Mouse (Mus musculus): ENCODE results near the gene Mov10l1.

DNA sequence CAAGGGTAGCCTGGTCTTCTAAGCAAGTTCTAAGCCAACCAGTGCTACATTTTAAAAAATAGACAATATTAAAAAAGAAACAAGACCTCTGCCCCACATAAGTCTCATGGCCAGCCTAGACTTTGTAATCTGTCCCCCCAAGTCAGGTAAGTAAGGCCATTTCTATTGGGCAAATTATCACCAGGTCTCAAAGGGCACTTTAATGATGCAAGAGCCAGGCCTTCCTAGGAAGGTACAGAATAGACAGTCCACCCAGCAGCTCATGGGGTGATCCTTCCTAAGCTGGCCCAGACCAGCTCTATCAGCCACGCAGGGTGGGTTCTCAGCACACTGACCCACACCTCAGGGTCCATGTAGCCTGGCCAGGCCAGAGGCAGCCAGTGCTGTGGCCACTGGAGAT, 101.2 kb downstream of the Mov10l1 start:
- TF ChIP-seq CTCF (IDR thresholded peaks at IDR 0.05; ENCODE audit: low read depth, low read length) (no peak), POLR2A (IDR thresholded peaks at IDR 0.05; ENCODE audit: insufficient read depth, low read length) (no peak)

Measured in ES-Bruce4 (cell line).